Mouse (Mus musculus): Measurements from ENCODE around the gene Zfp518a. TPM values are rescaled to one million over a fixed set of nuclear protein-coding genes. Genes with fewer than 3 reads are reported as not detected.

The Zfp518a gene
- 18.6 and 19.0 TPM in 2 replicates for polyA plus RNA-seq (2014; fragmentation: Nextera tagmentation; extraction: Ambion mirVana)

GRCm38 (mm10) chr19:40894519-40895392 lies at the start of gene Zfp518a:
TSS of gene Zfp518a (plus strand) at chr19:40894705.
- ATAC-seq (ENCODE audit: insufficient read depth, low FRiP score, low TSS enrichment) (peak; percentile 96), DNase-seq (ENCODE audit: low spot score) (peak; percentile 95)
- H3K4me2 ChIP-seq (ENCODE audit: low read depth) = peak within 1 kb of the TSS; percentile 69
- no peaks in the 10 kb centered on the region for H3K9me3 ChIP-seq (ENCODE audit: control insufficient read depth, low read length)
- H3K9ac ChIP-seq (ENCODE audit: low read length) = peak within 1 kb of the TSS; percentile 91
- H3K4me1 ChIP-seq (ENCODE audit: control insufficient read depth, insufficient read depth, low read length) = no peaks in the 10 kb centered on the region
- H3K4me3 ChIP-seq (ENCODE audit: low read depth, low read length) = peak within 1 kb of the TSS; percentile 76
- no peaks in the 10 kb centered on the region for H3K36me3 ChIP-seq (ENCODE audit: control insufficient read depth, insufficient read depth, low read length)
- under 1% methylated on average over 88 of the region's 89 CpGs for WGBS
- peak within 1 kb of the TSS; percentile 87 for H3K27ac ChIP-seq (ENCODE audit: low read depth, low read length)
- no peaks in the 10 kb centered on the region for H3K27me3 ChIP-seq (ENCODE audit: control insufficient read depth, insufficient read depth, low read length)

GRCm38 (mm10) chr19:40844731-40845130 lies 49.8 kb upstream of the Zfp518a start:
- no peaks in the 10 kb centered on the region for H3K4me1 ChIP-seq (ENCODE audit: control insufficient read depth, insufficient read depth, low read length)
- H3K27ac ChIP-seq (ENCODE audit: low read depth, low read length) = no peak overlapping the region
- H3K27me3 ChIP-seq (ENCODE audit: control insufficient read depth, insufficient read depth, low read length) = no peaks in the 10 kb centered on the region
- no peak overlapping the region for H3K4me3 ChIP-seq (ENCODE audit: low read depth, low read length)
- no peak overlapping the region for H3K9ac ChIP-seq (ENCODE audit: low read length)
- 92% methylated on average over 13 of the region's 13 CpGs for WGBS
- ATAC-seq (ENCODE audit: insufficient read depth, low FRiP score, low TSS enrichment) (no peak), DNase-seq (ENCODE audit: low spot score) (no peak)
- H3K9me3 ChIP-seq (ENCODE audit: control insufficient read depth, low read length) = no peaks in the 10 kb centered on the region
- H3K36me3 ChIP-seq (ENCODE audit: control insufficient read depth, insufficient read depth, low read length) = peaks cover 20% of the 10 kb centered on the region
- no peak overlapping the region for H3K4me2 ChIP-seq (ENCODE audit: low read depth)

GRCm38 (mm10) chr19:40849391-40849790 lies 45.1 kb upstream of the Zfp518a start:
- H3K27ac ChIP-seq (ENCODE audit: low read depth, low read length) = no peak overlapping the region
- no peaks in the 10 kb centered on the region for H3K9me3 ChIP-seq (ENCODE audit: control insufficient read depth, low read length)
- H3K4me1 ChIP-seq (ENCODE audit: control insufficient read depth, insufficient read depth, low read length) = no peaks in the 10 kb centered on the region
- no peak overlapping the region for H3K4me2 ChIP-seq (ENCODE audit: low read depth)
- ATAC-seq (ENCODE audit: insufficient read depth, low FRiP score, low TSS enrichment) = no peak
- 86% methylated on average over 12 of the region's 12 CpGs for WGBS
- no peaks in the 10 kb centered on the region for H3K27me3 ChIP-seq (ENCODE audit: control insufficient read depth, insufficient read depth, low read length)
- H3K9ac ChIP-seq (ENCODE audit: low read length) = no peak overlapping the region
- no peak overlapping the region for H3K4me3 ChIP-seq (ENCODE audit: low read depth, low read length)
- peaks cover 14% of the 10 kb centered on the region for H3K36me3 ChIP-seq (ENCODE audit: control insufficient read depth, insufficient read depth, low read length)
- DNase-seq (ENCODE audit: low spot score) = no peak

GRCm38 (mm10) chr19:40859555-40859954 lies 35.0 kb upstream of the Zfp518a start:
- ATAC-seq (ENCODE audit: insufficient read depth, low FRiP score, low TSS enrichment) = no peak
- WGBS = 70% methylated on average over 4 of the region's 4 CpGs
- no peaks in the 10 kb centered on the region for H3K4me1 ChIP-seq (ENCODE audit: control insufficient read depth, insufficient read depth, low read length)
- no peak overlapping the region for H3K4me2 ChIP-seq (ENCODE audit: low read depth)
- no peaks in the 10 kb centered on the region for H3K9me3 ChIP-seq (ENCODE audit: control insufficient read depth, low read length)
- no peaks in the 10 kb centered on the region for H3K36me3 ChIP-seq (ENCODE audit: control insufficient read depth, insufficient read depth, low read length)
- no peaks in the 10 kb centered on the region for H3K27me3 ChIP-seq (ENCODE audit: control insufficient read depth, insufficient read depth, low read length)
- DNase-seq (ENCODE audit: low spot score) = no peak
- H3K27ac ChIP-seq (ENCODE audit: low read depth, low read length) = no peak overlapping the region
- H3K9ac ChIP-seq (ENCODE audit: low read length) = no peak overlapping the region
- H3K4me3 ChIP-seq (ENCODE audit: low read depth, low read length) = no peak overlapping the region

GRCm38 (mm10) chr19:40868284-40868683 lies 26.2 kb upstream of the Zfp518a start:
- no peaks in the 10 kb centered on the region for H3K4me1 ChIP-seq (ENCODE audit: control insufficient read depth, insufficient read depth, low read length)
- no peak overlapping the region for H3K4me3 ChIP-seq (ENCODE audit: low read depth, low read length)
- DNase-seq (ENCODE audit: low spot score) (no peak), ATAC-seq (ENCODE audit: insufficient read depth, low FRiP score, low TSS enrichment) (no peak)
- H3K27ac ChIP-seq (ENCODE audit: low read depth, low read length) = no peak overlapping the region
- H3K27me3 ChIP-seq (ENCODE audit: control insufficient read depth, insufficient read depth, low read length) = peaks cover 3% of the 10 kb centered on the region; the same call in 1 of the 2 replicates
- no peaks in the 10 kb centered on the region for H3K9me3 ChIP-seq (ENCODE audit: control insufficient read depth, low read length)
- 39% methylated on average over 5 of the region's 5 CpGs for WGBS
- no peaks in the 10 kb centered on the region for H3K36me3 ChIP-seq (ENCODE audit: control insufficient read depth, insufficient read depth, low read length)
- no peak overlapping the region for H3K9ac ChIP-seq (ENCODE audit: low read length)
- no peak overlapping the region for H3K4me2 ChIP-seq (ENCODE audit: low read depth)

- H3K4me3 ChIP-seq (ENCODE audit: low read depth, low read length) = no peak overlapping the region
- no peaks in the 10 kb centered on the region for H3K9me3 ChIP-seq (ENCODE audit: control insufficient read depth, low read length)
- ATAC-seq (ENCODE audit: insufficient read depth, low FRiP score, low TSS enrichment) (no peak), DNase-seq (ENCODE audit: low spot score) (no peak)
- H3K4me2 ChIP-seq (ENCODE audit: low read depth) = no peak overlapping the region
- H3K4me1 ChIP-seq (ENCODE audit: control insufficient read depth, insufficient read depth, low read length) = no peaks in the 10 kb centered on the region
- H3K9ac ChIP-seq (ENCODE audit: low read length) = no peak overlapping the region
- no peak overlapping the region for H3K27ac ChIP-seq (ENCODE audit: low read depth, low read length)
- 91% methylated on average over 3 of the region's 3 CpGs for WGBS
- H3K27me3 ChIP-seq (ENCODE audit: control insufficient read depth, insufficient read depth, low read length) = peaks cover 5% of the 10 kb centered on the region; the same call in 1 of the 2 replicates
- H3K36me3 ChIP-seq (ENCODE audit: control insufficient read depth, insufficient read depth, low read length) = no peaks in the 10 kb centered on the region
These were observed 24.9 kb upstream of the Zfp518a start for GRCm38 (mm10) chr19:40869425-40870105.

GRCm38 (mm10) chr19:40872955-40873665 lies 21.4 kb upstream of the Zfp518a start:
- 2% methylated on average over 51 of the region's 51 CpGs for WGBS
- peak overlapping the region; percentile 75 for H3K27ac ChIP-seq (ENCODE audit: low read depth, low read length)
- no peaks in the 10 kb centered on the region for H3K4me1 ChIP-seq (ENCODE audit: control insufficient read depth, insufficient read depth, low read length)
- H3K4me3 ChIP-seq (ENCODE audit: low read depth, low read length) = peak overlapping the region; percentile 44
- ATAC-seq (ENCODE audit: insufficient read depth, low FRiP score, low TSS enrichment) (peak; percentile 99), DNase-seq (ENCODE audit: low spot score) (peak; percentile 97)
- H3K9ac ChIP-seq (ENCODE audit: low read length) = peak overlapping the region; percentile 71
- peak overlapping the region; percentile 57 for H3K4me2 ChIP-seq (ENCODE audit: low read depth)
- no peaks in the 10 kb centered on the region for H3K9me3 ChIP-seq (ENCODE audit: control insufficient read depth, low read length)
- H3K36me3 ChIP-seq (ENCODE audit: control insufficient read depth, insufficient read depth, low read length) = no peaks in the 10 kb centered on the region
- peaks cover 3% of the 10 kb centered on the region; the same call in 1 of the 2 replicates for H3K27me3 ChIP-seq (ENCODE audit: control insufficient read depth, insufficient read depth, low read length)

GRCm38 (mm10) chr19:40881700-40882099 lies 12.8 kb upstream of the Zfp518a start:
- H3K36me3 ChIP-seq (ENCODE audit: control insufficient read depth, insufficient read depth, low read length) = no peaks in the 10 kb centered on the region
- peaks cover 5% of the 10 kb centered on the region for H3K27me3 ChIP-seq (ENCODE audit: control insufficient read depth, insufficient read depth, low read length)
- H3K9me3 ChIP-seq (ENCODE audit: control insufficient read depth, low read length) = no peaks in the 10 kb centered on the region
- H3K9ac ChIP-seq (ENCODE audit: low read length) = no peak overlapping the region
- DNase-seq (ENCODE audit: low spot score) (no peak), ATAC-seq (ENCODE audit: insufficient read depth, low FRiP score, low TSS enrichment) (no peak)
- WGBS = 87% methylated on average over 4 of the region's 4 CpGs
- H3K4me2 ChIP-seq (ENCODE audit: low read depth) = no peak overlapping the region
- H3K27ac ChIP-seq (ENCODE audit: low read depth, low read length) = no peak overlapping the region
- no peaks in the 10 kb centered on the region for H3K4me1 ChIP-seq (ENCODE audit: control insufficient read depth, insufficient read depth, low read length)
- H3K4me3 ChIP-seq (ENCODE audit: low read depth, low read length) = no peak overlapping the region

Data from neural tube, embryonic 11.5 days (tissue).